Mouse (Mus musculus): ENCODE data around the gene Tmem210.
"Not testable (repeated sequence)": the region's sequence is repeated elsewhere in the genome, so short reads cannot be mapped to it uniquely, and the experiment has no call there.

The Tmem210 gene

GRCm38 (mm10) chr2:25287927-25288649 is at the start of gene Tmem210:
Gene Tmem210, plus strand, starts transcription at chr2:25288145.
- DNase-seq (ENCODE audit: extremely low read depth, low read depth, low spot score), result no peak

GRCm38 (mm10) chr2:25239766-25240165 is 48.2 kb upstream of the Tmem210 start:
- DNase-seq (ENCODE audit: extremely low read depth, low read depth, low spot score), result no peak

- no peak for DNase-seq (ENCODE audit: extremely low read depth, low read depth, low spot score)
These were observed 47.6 kb upstream of the Tmem210 start for GRCm38 (mm10) chr2:25240310-25240709.

GRCm38 (mm10) chr2:25240723-25241437 is 47.1 kb upstream of the Tmem210 start:
- no peak for DNase-seq (ENCODE audit: extremely low read depth, low read depth, low spot score)

GRCm38 (mm10) chr2:25241438-25241775 is 46.5 kb upstream of the Tmem210 start:
- DNase-seq (ENCODE audit: extremely low read depth, low read depth, low spot score), result no peak

GRCm38 (mm10) chr2:25242101-25242506 is 45.8 kb upstream of the Tmem210 start, which contains the start of the genes Rnf208 and Cysrt1:
Gene Rnf208, plus strand, starts transcription at chr2:25242255.
Gene Cysrt1, minus strand, starts transcription at chr2:25242452.
- DNase-seq (ENCODE audit: extremely low read depth, low read depth, low spot score), result no peak

- DNase-seq (ENCODE audit: extremely low read depth, low read depth, low spot score), result no peak
These were observed 44.6 kb upstream of the Tmem210 start for GRCm38 (mm10) chr2:25243342-25243741.

GRCm38 (mm10) chr2:25244144-25244543 is 43.8 kb upstream of the Tmem210 start:
- DNase-seq (ENCODE audit: extremely low read depth, low read depth, low spot score), result no peak

GRCm38 (mm10) chr2:25246183-25247072 is 41.5 kb upstream of the Tmem210 start, which contains the start of gene AL732309.1:
Gene AL732309.1, minus strand, starts transcription at chr2:25246863.
- no peak for DNase-seq (ENCODE audit: extremely low read depth, low read depth, low spot score)

- no peak for DNase-seq (ENCODE audit: extremely low read depth, low read depth, low spot score)
These were observed 35.6 kb upstream of the Tmem210 start for GRCm38 (mm10) chr2:25252331-25252730.

GRCm38 (mm10) chr2:25255284-25255779 is 32.6 kb upstream of the Tmem210 start, which contains the start of gene Tmem203:
Gene Tmem203, plus strand, starts transcription at chr2:25255439.
- DNase-seq (ENCODE audit: extremely low read depth, low read depth, low spot score), result no peak

- not testable (repeated sequence) for DNase-seq (ENCODE audit: extremely low read depth, low read depth, low spot score)
These were observed 31.4 kb upstream of the Tmem210 start for GRCm38 (mm10) chr2:25256443-25257109.

GRCm38 (mm10) chr2:25257250-25257649 is 30.7 kb upstream of the Tmem210 start:
- not testable (repeated sequence) for DNase-seq (ENCODE audit: extremely low read depth, low read depth, low spot score)

GRCm38 (mm10) chr2:25258887-25259286 is 29.1 kb upstream of the Tmem210 start:
- DNase-seq (ENCODE audit: extremely low read depth, low read depth, low spot score), result no peak

GRCm38 (mm10) chr2:25261870-25262269 is 26.1 kb upstream of the Tmem210 start:
- no peak for DNase-seq (ENCODE audit: extremely low read depth, low read depth, low spot score)

GRCm38 (mm10) chr2:25262291-25262767 is 25.6 kb upstream of the Tmem210 start, which contains the start of gene Tprn:
Gene Tprn, plus strand, starts transcription at chr2:25262618.
- DNase-seq (ENCODE audit: extremely low read depth, low read depth, low spot score), result peak; percentile 93

GRCm38 (mm10) chr2:25262795-25263622 is 24.9 kb upstream of the Tmem210 start:
- DNase-seq (ENCODE audit: extremely low read depth, low read depth, low spot score), result no peak

- DNase-seq (ENCODE audit: extremely low read depth, low read depth, low spot score), result no peak
These were observed 24.2 kb upstream of the Tmem210 start for GRCm38 (mm10) chr2:25263623-25264285.

- DNase-seq (ENCODE audit: extremely low read depth, low read depth, low spot score), result no peak
These were observed 23.7 kb upstream of the Tmem210 start for GRCm38 (mm10) chr2:25264286-25264660.
